Mouse (Mus musculus): Measurements from ENCODE around the gene Tut4.

Tut4 gene

GRCm38 (mm10) chr4:108459231-108460155, at the start of gene Tut4:
TSS of gene Tut4 (plus strand) at chr4:108459426.
- DNase-seq (ENCODE audit: low read depth, low spot score) = peak; percentile 96

DNA sequence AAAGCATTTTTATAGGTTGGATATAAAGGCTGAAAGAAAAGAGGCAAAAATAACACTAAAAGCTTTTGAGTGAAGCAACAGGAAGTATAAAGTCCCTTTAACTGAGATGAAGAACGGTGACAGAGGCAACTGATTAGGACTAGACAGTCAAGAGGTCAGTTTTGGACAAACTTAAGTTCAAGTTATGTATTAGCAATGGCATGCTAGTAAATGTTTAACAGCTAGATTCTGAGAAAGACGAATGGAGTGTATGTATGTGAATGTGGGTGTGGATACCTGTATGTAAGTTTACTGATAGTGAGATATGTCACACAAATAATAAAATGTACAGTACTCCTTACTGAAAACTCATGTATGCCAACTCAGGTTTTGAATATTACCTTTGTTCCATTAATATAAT, 34.6 kb upstream of the Tut4 start:
- DNase-seq (ENCODE audit: low read depth, low spot score) = no peak

DNA sequence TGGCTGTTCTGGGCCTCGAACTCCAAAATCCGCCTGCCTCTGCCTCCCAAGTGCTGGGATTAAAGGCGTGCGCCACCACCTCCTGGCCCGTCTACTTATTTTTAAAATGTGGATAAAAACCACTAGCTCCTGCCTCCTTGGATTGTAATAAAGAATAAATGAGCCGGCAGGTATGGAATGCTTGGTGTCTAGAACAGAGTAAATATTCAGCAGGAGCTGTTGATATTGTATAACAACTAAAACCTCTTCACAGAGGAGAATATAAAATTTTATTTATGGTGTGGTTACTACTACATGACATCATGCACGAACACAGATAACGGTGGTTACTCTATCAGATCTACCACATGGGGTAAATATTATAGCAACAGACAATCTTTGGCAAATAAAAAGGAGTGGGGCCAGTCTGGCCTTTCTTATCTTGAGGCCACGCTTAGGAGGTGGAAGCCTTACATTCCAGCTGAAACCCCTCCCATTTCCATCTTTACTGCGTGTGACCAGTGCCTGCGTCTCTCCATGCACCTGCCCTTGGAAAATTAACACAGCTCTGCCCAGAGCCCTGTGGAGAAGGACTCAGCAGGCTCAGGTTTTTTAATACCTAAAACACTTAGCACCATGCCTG, 31.4 kb upstream of the Tut4 start:
- no peak for DNase-seq (ENCODE audit: low read depth, low spot score)

DNA sequence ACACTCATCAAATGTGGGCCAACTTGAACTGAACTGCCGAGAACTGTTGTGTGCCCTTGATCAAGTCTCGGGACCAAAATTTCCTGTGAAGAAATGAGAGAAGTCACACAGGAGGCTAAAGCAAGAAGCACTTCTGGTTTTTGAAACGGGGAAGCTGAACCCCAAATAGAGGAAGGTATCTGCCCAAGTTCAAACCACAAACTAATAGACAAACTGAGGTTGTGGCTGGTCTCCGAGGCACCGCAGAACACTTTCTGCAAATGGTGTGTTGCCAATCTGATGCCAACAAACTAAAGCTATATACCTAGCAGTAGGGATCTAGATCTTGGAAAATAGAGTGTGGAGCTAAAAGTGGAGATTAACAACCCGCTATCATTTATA, 30.9 kb upstream of the Tut4 start:
- DNase-seq (ENCODE audit: low read depth, low spot score) = no peak

- no peak for DNase-seq (ENCODE audit: low read depth, low spot score)
These were observed 28.3 kb upstream of the Tut4 start for GRCm38 (mm10) chr4:108430656-108431560.

- no peak for DNase-seq (ENCODE audit: low read depth, low spot score)
These were observed 27.7 kb upstream of the Tut4 start for GRCm38 (mm10) chr4:108431561-108431936.

DNA sequence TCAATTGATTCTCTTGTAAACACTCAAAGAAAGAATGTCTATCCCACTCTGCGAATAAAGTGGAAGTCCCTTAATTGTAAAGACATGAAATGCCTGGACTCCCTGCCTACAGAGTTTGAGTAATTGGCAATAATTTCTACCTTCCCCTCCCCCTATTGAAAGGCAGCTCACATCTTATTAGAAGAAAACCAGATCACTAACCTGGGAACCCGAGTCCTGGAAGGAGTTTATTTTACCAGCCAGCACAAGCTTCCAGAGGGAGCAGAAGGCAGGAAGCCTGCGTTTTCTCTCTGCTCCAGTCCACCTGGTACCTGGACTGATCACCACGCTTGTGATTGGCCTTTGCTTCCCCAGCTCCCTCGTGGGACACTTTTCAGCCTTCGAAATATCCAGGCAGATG, 25.9 kb upstream of the Tut4 start:
- no peak for DNase-seq (ENCODE audit: low read depth, low spot score)

GRCm38 (mm10) chr4:108434221-108434620, 25.0 kb upstream of the Tut4 start:
- no peak for DNase-seq (ENCODE audit: low read depth, low spot score)

- no peak for DNase-seq (ENCODE audit: low read depth, low spot score)
These were observed 24.4 kb upstream of the Tut4 start for GRCm38 (mm10) chr4:108434781-108435180.

GRCm38 (mm10) chr4:108435646-108436045, 23.6 kb upstream of the Tut4 start:
- DNase-seq (ENCODE audit: low read depth, low spot score) = peak; percentile 18

- DNase-seq (ENCODE audit: low read depth, low spot score) = no peak
These were observed 23.0 kb upstream of the Tut4 start for GRCm38 (mm10) chr4:108436225-108436624.

DNA sequence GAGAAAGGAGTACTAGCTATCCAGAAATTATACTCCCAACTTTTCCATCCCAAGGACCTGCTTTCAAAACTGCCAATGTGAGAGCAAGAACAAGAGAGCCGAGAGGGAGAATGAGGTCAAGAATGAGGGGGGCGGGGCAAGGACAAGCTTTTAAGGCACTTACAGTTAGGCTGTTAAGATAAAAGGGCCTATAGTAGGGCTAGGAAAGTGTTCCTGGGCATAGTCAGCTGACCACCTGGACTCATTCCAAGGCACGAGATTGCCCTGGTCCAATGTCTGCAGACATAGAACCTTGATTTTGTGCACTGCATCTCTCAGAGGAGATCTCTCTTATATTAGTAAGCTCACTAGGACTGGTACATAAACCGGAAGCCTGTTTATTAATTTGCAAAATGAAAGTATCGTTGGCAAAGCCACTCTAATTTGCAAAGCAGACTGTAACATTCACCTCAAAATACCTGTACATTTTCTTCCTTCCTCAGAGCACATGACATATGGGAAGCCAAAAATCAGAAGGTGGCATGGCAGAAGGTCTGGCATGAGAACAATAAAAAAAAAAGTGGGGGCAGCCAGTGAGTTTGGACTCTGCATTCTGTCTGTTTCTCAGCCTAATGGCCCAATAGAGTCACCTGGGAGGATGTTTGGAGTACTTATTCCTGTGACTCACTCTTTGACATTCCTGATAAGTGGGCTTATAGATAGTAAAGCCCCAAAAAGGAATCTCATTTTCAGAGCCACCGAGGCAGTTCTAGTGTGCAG, 21.0 kb upstream of the Tut4 start:
- no peak for DNase-seq (ENCODE audit: low read depth, low spot score)

GRCm38 (mm10) chr4:108448091-108448490, 11.1 kb upstream of the Tut4 start:
- no peak for DNase-seq (ENCODE audit: low read depth, low spot score)

GRCm38 (mm10) chr4:108456028-108456427, 3.2 kb upstream of the Tut4 start:
- DNase-seq (ENCODE audit: low read depth, low spot score) = no peak

DNA sequence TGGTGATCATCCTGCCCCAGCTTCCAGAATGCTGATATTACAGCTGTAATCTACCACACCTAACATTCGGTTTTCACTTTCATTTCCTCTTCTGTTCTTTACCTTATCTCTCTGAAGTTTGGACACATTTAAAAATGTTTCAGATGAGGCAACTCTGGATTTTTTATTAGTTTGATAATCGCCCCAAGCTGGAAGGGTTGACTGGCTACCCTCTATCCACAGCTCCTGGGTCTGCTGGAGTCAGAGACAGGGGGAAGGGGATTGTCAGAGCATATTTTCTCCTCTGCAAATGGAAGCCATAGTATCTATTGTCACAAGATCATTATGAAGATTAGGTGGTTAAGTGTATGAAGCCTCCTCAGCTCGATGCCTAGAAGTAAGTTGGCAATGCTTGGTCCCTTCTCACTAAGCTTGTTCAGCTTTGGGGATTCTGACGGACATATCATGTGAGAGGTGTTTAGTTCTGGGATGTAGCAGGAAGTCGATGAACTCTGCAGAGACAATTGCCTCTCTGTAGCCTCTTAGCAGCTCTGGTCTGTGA, 955 bp upstream of the Tut4 start:
- DNase-seq (ENCODE audit: low read depth, low spot score) = no peak

- peak; percentile 86 for DNase-seq (ENCODE audit: low read depth, low spot score)
These were observed 1.1 kb downstream of the Tut4 start for GRCm38 (mm10) chr4:108460156-108460923.

- DNase-seq (ENCODE audit: low read depth, low spot score) = no peak
These were observed 2.2 kb downstream of the Tut4 start for GRCm38 (mm10) chr4:108461262-108461903.

DNA sequence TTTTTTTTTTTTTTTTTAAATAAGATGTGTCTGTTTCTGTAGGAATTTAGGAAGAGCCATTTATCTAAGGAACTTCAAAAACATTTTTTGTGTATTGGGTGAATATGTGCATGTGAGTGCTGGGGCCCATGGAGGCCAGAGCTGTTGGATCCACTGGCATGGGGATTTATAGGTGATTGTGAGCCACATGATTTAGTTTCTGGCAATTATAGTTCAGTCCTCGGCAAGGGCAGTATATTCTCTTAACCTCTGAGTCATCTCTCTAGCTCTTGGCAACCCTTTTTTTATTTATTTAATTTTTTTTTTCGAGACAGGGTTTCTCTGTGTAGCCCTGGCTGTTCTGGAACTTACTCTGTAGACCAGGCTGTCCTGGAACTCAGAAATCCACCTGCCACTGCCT, 14.4 kb downstream of the Tut4 start:
- DNase-seq (ENCODE audit: low read depth, low spot score) = no peak

DNA sequence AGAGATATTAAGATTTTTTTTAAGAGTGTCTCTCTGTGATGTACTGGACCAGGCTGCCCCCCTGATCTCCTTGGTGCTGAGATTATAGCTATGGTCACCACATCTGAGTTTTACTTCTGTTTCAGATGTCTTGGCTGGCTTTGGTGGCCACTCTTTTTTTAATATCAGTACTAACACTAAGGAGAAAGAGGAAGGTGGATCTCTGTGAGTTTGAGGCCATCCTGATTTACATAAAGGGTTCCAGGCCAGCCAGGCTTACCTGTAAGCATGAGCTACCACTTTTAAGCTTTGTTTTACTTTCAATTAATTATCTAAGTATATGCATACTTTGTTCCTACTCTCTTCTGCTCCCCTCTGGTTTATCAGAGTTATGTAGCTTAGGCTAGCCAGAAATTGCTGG, 23.6 kb downstream of the Tut4 start:
- no peak for DNase-seq (ENCODE audit: low read depth, low spot score)

GRCm38 (mm10) chr4:108484230-108484629, 25.0 kb downstream of the Tut4 start:
- no peak for DNase-seq (ENCODE audit: low read depth, low spot score)
